Mouse (Mus musculus) lung, postnatal 0 days (tissue): ENCODE measurements around the gene Zmat5. TPM values are rescaled to one million over a fixed set of nuclear protein-coding genes. Genes with fewer than 3 reads are reported as not detected.

ENCODE experiments used
- ATAC-seq: fragments of 200-750 bp; cut with Nextera tagmentation; 2 replicates; pipeline ENCODE4 v1.8.0; 2017; ENCODE audit warnings: moderate library complexity
- DNase-seq: peaks from one replicate; pipeline ENCODE4 v3.0.0-alpha.2; 2016; ENCODE audit warnings: low spot score
- H3K27ac ChIP-seq: fragments of 300-500 bp; sonication (generic); 2 replicates; pipeline ENCODE4 v1.5.1; 2014; ENCODE audit warnings: antibody characterized with exemption, mild to moderate bottlenecking, low read length, mixed read lengths
- H3K27me3 ChIP-seq: fragments of 300-500 bp; sonication (generic); replicated peaks from 2 replicates; pipeline ENCODE4 v1.6.1; 2014; ENCODE audit warnings: low read length, mixed read lengths; ENCODE audit not compliant: insufficient read depth
- H3K36me3 ChIP-seq: fragments of 300-500 bp; sonication (generic); 2 replicates; pipeline ENCODE4 v1.6.1; 2014; ENCODE audit warnings: low read length, mixed read lengths; ENCODE audit not compliant: insufficient read depth
- H3K4me1 ChIP-seq: fragments of 300-500 bp; sonication (generic); 2 replicates; pipeline ENCODE4 v1.6.1; 2014; ENCODE audit warnings: antibody characterized with exemption, low read depth, low read length, mixed read lengths; ENCODE audit not compliant: insufficient read depth
- H3K4me2 ChIP-seq: fragments of 300-500 bp; sonication (generic); replicated peaks from 2 replicates; pipeline ENCODE4 v1.6.1; 2014; ENCODE audit warnings: low read depth, mild to moderate bottlenecking, low read length, moderate library complexity, mixed read lengths
- H3K4me3 ChIP-seq: fragments of 300-500 bp; sonication (generic); 2 replicates; pipeline ENCODE4 v1.5.1; 2014; ENCODE audit warnings: low read depth, low read length
- H3K9ac ChIP-seq: fragments of 300-500 bp; sonication (generic); replicated peaks from 2 replicates; pipeline ENCODE4 v1.6.1; 2014; ENCODE audit warnings: low read depth, mild to moderate bottlenecking
- H3K9me3 ChIP-seq: fragments of 300-500 bp; sonication (generic); 2 replicates; pipeline ENCODE4 v1.6.1; 2016; ENCODE audit warnings: low read length, mixed read lengths
- CTCF ChIP-seq: IDR thresholded peaks from 2 replicates; pipeline ENCODE4 v1.5.1; 2016; ENCODE audit warnings: antibody characterized with exemption, mild to moderate bottlenecking
- EP300 ChIP-seq: IDR thresholded peaks from 2 replicates; pipeline ENCODE4 v1.6.1; 2016; ENCODE audit warnings: antibody characterized with exemption, mild to moderate bottlenecking, control low read depth
- WGBS: fragments of 180-500 bp; shearing (Covaris S2); extraction: QIAGEN DNeasy Blood & Tissue Kit; methylation state at CpG from one replicate; pipeline ENCODE4 v1.1.7; 2014; 5-methylcytosine and 5-hydroxymethylcytosine counted together
- polyA plus RNA-seq: library from polyadenylated mRNA; unstranded; fragments of >200 nt; fragmentation: Nextera tagmentation; extraction: Ambion mirVana; gene quantifications from 2 replicates; pipeline ENCODE4 v1.2.1, GENCODE M21; 2015

Zmat5 gene
- polyA plus RNA-seq, 1 experiment from 2014 or later, result 63.7 TPM

- WGBS, result 40% methylated on average over 3 of the region's 3 CpGs
- Histone ChIP-seq H3K9me3 (no peaks in the 10 kb centered on the region), H3K4me2 (no peak overlapping the region), H3K27ac (no peak overlapping the region), H3K36me3 (no peaks in the 10 kb centered on the region), H3K9ac (no peak overlapping the region), H3K4me1 (peaks cover 6% of the 10 kb centered on the region; the same call in 1 of the 2 replicates), H3K27me3 (no peaks in the 10 kb centered on the region), H3K4me3 (no peak overlapping the region)
- ATAC-seq (no peak), DNase-seq (no peak)
- TF ChIP-seq CTCF, result no peak
- TF ChIP-seq EP300, result no peak
Measured at GRCm38 (mm10) chr11:4687874-4688273, 16.6 kb upstream of the Zmat5 start.

DNA sequence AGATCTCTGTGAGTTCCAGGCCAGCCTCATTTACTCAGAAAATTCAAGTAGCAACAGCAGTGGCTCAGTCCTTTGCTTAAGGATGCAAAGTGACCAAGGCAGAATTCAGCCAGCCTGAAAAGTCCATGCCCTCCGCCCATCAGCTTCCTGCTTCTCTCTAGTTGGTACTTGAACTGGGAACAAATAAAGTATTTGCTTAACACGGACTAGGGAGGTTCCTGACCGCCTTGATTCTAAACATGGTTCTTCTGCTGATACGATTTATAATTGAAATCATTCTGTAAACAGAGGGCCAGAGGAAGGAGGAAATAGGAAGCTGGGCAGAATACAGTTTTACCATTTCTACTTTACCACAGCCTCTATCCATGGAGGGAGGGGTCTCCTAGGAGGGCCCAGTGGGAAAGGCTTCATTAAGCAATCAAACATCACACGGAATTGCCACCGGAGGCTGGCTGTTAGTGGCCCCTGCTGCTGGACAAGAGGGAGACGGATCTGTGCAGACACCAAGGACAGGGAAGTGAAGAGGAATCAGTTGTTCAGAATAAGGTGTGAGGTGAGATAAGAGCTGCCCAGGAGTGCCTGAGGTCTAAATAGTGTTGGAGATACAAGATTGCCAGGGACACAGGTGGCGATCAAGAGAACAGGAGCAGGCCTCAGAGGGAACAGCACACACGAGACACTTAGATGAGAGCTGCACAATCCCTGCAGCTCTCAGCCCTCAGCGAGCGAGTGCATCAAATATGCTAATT is 15.7 kb upstream of the Zmat5 start:
- H3K9me3 ChIP-seq, result no peaks in the 10 kb centered on the region
- H3K4me3 ChIP-seq, result no peak overlapping the region
- H3K27me3 ChIP-seq, result no peaks in the 10 kb centered on the region
- H3K27ac ChIP-seq, result no peak overlapping the region
- TF ChIP-seq EP300 (no peak), CTCF (no peak)
- no peak overlapping the region for H3K4me2 ChIP-seq
- H3K4me1 ChIP-seq, result peaks cover 6% of the 10 kb centered on the region; the same call in 1 of the 2 replicates
- H3K36me3 ChIP-seq, result no peaks in the 10 kb centered on the region
- DNase-seq (peak; percentile 43), ATAC-seq (peak; percentile 66)
- WGBS, result 36% methylated on average over 11 of the region's 11 CpGs
- H3K9ac ChIP-seq, result no peak overlapping the region

- WGBS, result 82% methylated on average over 7 of the region's 7 CpGs
- DNase-seq, result no peak
- H3K4me2 ChIP-seq, result no peak overlapping the region
- no peaks in the 10 kb centered on the region for H3K9me3 ChIP-seq
- H3K27ac ChIP-seq, result no peak overlapping the region
- no peak overlapping the region for H3K4me3 ChIP-seq
- no peak overlapping the region for H3K9ac ChIP-seq
- no peaks in the 10 kb centered on the region for H3K27me3 ChIP-seq
- H3K4me1 ChIP-seq, result peaks cover 6% of the 10 kb centered on the region; the same call in 1 of the 2 replicates
- TF ChIP-seq CTCF, result no peak
- no peak for TF ChIP-seq EP300
- ATAC-seq, result no peak
- no peaks in the 10 kb centered on the region for H3K36me3 ChIP-seq
Measured at GRCm38 (mm10) chr11:4690353-4690752, 14.1 kb upstream of the Zmat5 start.

DNA sequence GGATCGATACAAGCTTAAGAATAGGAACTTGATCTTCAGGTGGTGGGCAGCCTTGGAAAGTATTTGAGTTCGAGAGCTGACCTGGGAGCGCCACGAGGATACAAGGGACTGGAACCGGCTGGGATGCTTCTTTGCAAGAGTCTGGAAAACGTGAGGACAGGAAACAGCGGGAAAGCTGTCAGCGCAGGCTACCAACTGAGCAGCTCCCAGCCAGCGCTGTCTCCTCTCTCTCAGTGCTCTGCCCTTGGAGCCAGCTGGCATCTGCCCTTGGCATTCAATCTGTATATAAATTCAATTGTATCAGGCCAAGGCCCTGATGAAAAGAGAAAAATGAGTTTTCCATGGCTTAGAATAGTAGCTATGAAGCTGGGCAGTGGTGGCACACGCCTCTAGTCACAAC is 13.3 kb upstream of the Zmat5 start:
- 52% methylated on average over 10 of the region's 10 CpGs for WGBS
- Histone ChIP-seq H3K9me3 (no peaks in the 10 kb centered on the region), H3K36me3 (no peaks in the 10 kb centered on the region), H3K4me3 (no peak overlapping the region), H3K9ac (no peak overlapping the region), H3K4me2 (no peak overlapping the region), H3K27ac (no peak overlapping the region), H3K27me3 (no peaks in the 10 kb centered on the region), H3K4me1 (peaks cover 6% of the 10 kb centered on the region; the same call in 1 of the 2 replicates)
- DNase-seq, result no peak
- ATAC-seq, result no peak
- TF ChIP-seq CTCF (no peak), EP300 (no peak)

DNA sequence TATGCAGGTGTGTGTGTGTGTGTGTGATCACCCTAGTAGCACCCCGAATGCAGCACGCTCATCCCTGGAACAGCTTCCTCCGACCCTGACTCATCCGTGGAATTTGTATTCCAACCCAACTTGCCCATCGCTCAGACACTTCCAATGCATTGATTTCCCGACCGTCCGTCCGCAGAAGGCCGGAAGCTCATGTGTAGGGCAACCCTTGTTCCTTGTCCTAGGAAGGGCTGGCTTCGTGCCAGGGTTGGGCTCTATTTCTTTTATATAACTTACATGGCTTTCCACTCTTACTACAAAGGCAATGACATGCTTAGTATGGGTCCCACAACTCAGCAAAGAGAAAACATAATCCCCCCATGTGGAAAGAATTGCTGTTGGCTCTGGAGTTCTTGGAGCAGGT is 12.3 kb upstream of the Zmat5 start:
- no peak for DNase-seq
- WGBS, result 86% methylated on average over 11 of the region's 11 CpGs

DNA sequence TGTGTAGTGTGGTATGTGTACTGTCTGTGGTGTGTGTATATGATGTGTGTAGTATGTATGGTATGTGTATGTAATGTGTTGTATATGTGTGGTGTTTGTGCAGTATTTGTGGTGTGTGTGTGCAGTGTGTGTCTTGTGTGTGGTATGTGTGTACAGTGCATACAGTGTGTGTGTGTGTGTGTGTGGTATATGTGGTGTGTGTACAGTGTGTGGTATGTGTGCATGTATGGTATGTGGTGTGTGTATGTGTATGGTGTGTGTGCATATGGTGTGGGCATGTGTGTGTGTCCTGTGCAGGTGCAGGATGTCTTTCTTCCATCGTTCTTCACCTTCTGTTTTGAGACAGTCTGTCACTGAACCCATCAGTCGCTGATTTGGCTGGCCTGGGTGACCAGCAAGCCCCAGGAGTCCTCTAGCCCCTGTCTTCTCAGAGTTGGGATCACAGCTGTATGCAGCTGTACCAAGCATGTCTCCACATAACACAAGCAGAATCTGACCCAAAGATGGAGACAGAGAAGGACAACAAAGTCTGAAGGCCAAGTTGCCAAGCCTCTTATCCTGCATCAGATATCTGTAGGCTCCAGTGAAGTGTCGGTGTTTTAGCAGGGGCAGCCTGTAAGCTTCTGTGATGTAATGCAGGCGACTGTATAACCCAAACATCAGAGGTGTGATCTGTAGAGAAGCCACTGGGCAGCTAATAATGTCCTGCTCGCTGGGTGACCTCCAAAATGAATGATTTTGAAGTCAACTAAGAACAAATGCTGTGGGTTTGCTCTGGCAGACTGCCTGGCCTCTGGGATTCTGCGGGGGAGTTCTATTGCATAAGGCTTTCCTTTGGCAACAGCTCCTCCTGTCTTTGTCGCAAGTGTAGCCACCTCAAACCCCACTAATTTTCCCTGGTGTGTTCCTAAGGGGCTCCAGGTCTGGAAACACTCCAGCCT is 7.2 kb upstream of the Zmat5 start:
- H3K27ac ChIP-seq, result no peak overlapping the region

More for the DNA sequence above, 12.3 kb upstream of the Zmat5 start:
- ATAC-seq, result no peak
- H3K4me1 ChIP-seq, result peaks cover 6% of the 10 kb centered on the region; the same call in 1 of the 2 replicates
- H3K36me3 ChIP-seq, result no peaks in the 10 kb centered on the region
- TF ChIP-seq EP300 (no peak), CTCF (no peak)
- H3K27me3 ChIP-seq, result no peaks in the 10 kb centered on the region
- no peak overlapping the region for H3K4me2 ChIP-seq
- H3K9me3 ChIP-seq, result no peaks in the 10 kb centered on the region
- no peak overlapping the region for H3K9ac ChIP-seq
- no peak overlapping the region for H3K27ac ChIP-seq
- no peak overlapping the region for H3K4me3 ChIP-seq

More for the DNA sequence above, 7.2 kb upstream of the Zmat5 start:
- Histone ChIP-seq H3K9ac (no peak overlapping the region), H3K9me3 (no peaks in the 10 kb centered on the region), H3K4me2 (no peak overlapping the region), H3K27me3 (no peaks in the 10 kb centered on the region), H3K4me3 (no peak overlapping the region), H3K36me3 (no peaks in the 10 kb centered on the region), H3K4me1 (no peaks in the 10 kb centered on the region)
- ATAC-seq (peak; percentile 92), DNase-seq (peak; percentile 93)
- WGBS, result 25% methylated on average over 7 of the region's 7 CpGs
- TF ChIP-seq EP300 (no peak), CTCF (peak; percentile 67)
